Mouse (Mus musculus) C2C12 (cell line): ENCODE measurements at regions not wholly inside any gene's neighbourhood (a gene's known extent, or its start where the extent isn't known, plus 50 kb on each side); places are given as distances from the start of the nearest gene placed in this dataset.

Experiments used
- CEBPB ChIP-seq: IDR thresholded peaks from one replicate; pipeline ENCODE4 v1.6.1; 2011; ENCODE audit warnings: low read depth, mild to moderate bottlenecking, control low read depth, moderate library complexity
- CTCF ChIP-seq: IDR thresholded peaks from one replicate; pipeline ENCODE4 v1.5.1; 2011; ENCODE audit not compliant: control insufficient read depth, insufficient read depth, insufficient read length
- FOSL1 ChIP-seq: IDR thresholded peaks from one replicate; pipeline ENCODE4 v1.8.0; 2011; ENCODE audit warnings: mild to moderate bottlenecking, low read length; ENCODE audit not compliant: poor library complexity, insufficient read depth, severe bottlenecking
- MAX ChIP-seq: IDR thresholded peaks from one replicate; pipeline ENCODE4 v1.6.1; 2011; ENCODE audit warnings: mild to moderate bottlenecking, control low read depth
- MYOD1 ChIP-seq: IDR thresholded peaks from one replicate; pipeline ENCODE4 v1.6.1; 2011; ENCODE audit warnings: low read depth; ENCODE audit not compliant: control insufficient read depth, insufficient read length
- MYOG ChIP-seq: IDR thresholded peaks from one replicate; pipeline ENCODE4 v1.6.1; 2011; ENCODE audit not compliant: control insufficient read depth, insufficient read length; ENCODE audit errors: extremely low read depth
- USF1 ChIP-seq: IDR thresholded peaks from one replicate; pipeline ENCODE4 v1.6.1; 2011; ENCODE audit warnings: low read depth, mild to moderate bottlenecking, control low read depth, moderate library complexity

DNA sequence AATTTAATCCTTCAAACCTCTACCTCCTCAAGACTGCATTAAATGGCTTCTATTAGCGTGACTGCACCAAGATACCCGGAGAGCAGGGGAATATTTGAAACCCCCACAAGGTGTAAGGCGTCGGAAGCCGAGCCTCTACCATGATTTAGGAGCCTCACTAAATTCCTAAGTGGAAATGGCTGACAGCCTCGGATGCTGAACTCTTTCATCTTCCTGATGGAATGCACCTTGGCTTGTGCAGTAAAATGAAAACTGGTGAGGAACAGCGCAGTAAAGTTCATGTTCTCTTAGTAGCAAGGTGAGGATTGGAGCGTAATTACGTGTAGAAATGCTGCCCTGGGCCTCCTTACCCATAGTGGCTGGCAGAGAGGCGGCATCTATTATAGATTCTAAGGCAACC is 194.0 kb downstream of the Ppp4r2 start:
- TF ChIP-seq MYOD1 (no peak), USF1 (no peak), CTCF (no peak), MYOG (no peak), FOSL1 (no peak), MAX (no peak), CEBPB (no peak)
